Mouse (Mus musculus) neural tube, embryonic 11.5 days (tissue): ENCODE results near the gene Bhlhb9. TPM values are rescaled to one million over a fixed set of nuclear protein-coding genes. Genes with fewer than 3 reads are reported as not detected.

ENCODE experiments used
- ATAC-seq: fragments of 200-750 bp; cut with Nextera tagmentation; 2 replicates; pipeline ENCODE4 v1.8.0; 2017; ENCODE audit warnings: moderate number of reproducible peaks, mild to moderate bottlenecking, moderate TSS enrichment, moderate library complexity; ENCODE audit not compliant: insufficient read depth, low FRiP score, low TSS enrichment
- DNase-seq: peaks from one replicate; pipeline ENCODE4 v3.0.0-alpha.2; 2015; ENCODE audit warnings: low spot score
- H3K27ac ChIP-seq: fragments of 300-500 bp; sonication (generic); 2 replicates; pipeline ENCODE4 v1.5.1; 2014; ENCODE audit warnings: low read depth, mild to moderate bottlenecking, low read length
- H3K27me3 ChIP-seq: fragments of 300-500 bp; sonication (generic); 2 replicates; pipeline ENCODE4 v1.6.1; 2014; ENCODE audit warnings: mild to moderate bottlenecking, low read length, mixed read lengths; ENCODE audit not compliant: control insufficient read depth, insufficient read depth
- H3K36me3 ChIP-seq: fragments of 300-500 bp; sonication (generic); 2 replicates; pipeline ENCODE4 v1.6.1; 2014; ENCODE audit warnings: mild to moderate bottlenecking, low read length, moderate library complexity, mixed read lengths; ENCODE audit not compliant: control insufficient read depth, insufficient read depth
- H3K4me1 ChIP-seq: fragments of 300-500 bp; sonication (generic); 2 replicates; pipeline ENCODE4 v1.6.1; 2014; ENCODE audit warnings: low read length, mixed read lengths; ENCODE audit not compliant: control insufficient read depth, insufficient read depth
- H3K4me2 ChIP-seq: fragments of 300-500 bp; sonication (generic); 2 replicates; pipeline ENCODE4 v1.6.1; 2014; ENCODE audit warnings: low read depth, mild to moderate bottlenecking, moderate library complexity
- H3K4me3 ChIP-seq: fragments of 300-500 bp; sonication (generic); 2 replicates; pipeline ENCODE4 v1.5.1; 2014; ENCODE audit warnings: low read depth, low read length
- H3K9ac ChIP-seq: fragments of 300-500 bp; sonication (generic); 2 replicates; pipeline ENCODE4 v1.6.1; 2014; ENCODE audit warnings: mild to moderate bottlenecking, low read length
- H3K9me3 ChIP-seq: fragments of 300-500 bp; sonication (generic); 2 replicates; pipeline ENCODE4 v1.6.1; 2016; ENCODE audit warnings: low read length; ENCODE audit not compliant: control insufficient read depth
- WGBS: fragments of 180-500 bp; shearing (Covaris S2); extraction: QIAGEN DNeasy Blood & Tissue Kit; methylation state at CpG from one replicate; pipeline ENCODE4 v1.1.7; 2014; 5-methylcytosine and 5-hydroxymethylcytosine counted together
- microRNA counts: library from miRNA; unstranded; fragments of <30 nt; microRNA quantifications from one replicate; lab custom pipeline; 2015
- microRNA-seq: library from miRNA; unstranded; fragments of <30 nt; microRNA quantifications from one replicate; pipeline ENCODE4, GENCODE M21; 2016
- polyA plus RNA-seq: library from polyadenylated mRNA; unstranded; fragments of >200 nt; fragmentation: Nextera tagmentation; extraction: Ambion mirVana; gene quantifications from 2 replicates; pipeline ENCODE4 v1.2.1, GENCODE M21; 2014

Bhlhb9 gene
- polyA plus RNA-seq, 1 experiment from 2014 or later: 72.4 TPM

- 68% methylated on average over 1 of the region's 1 CpGs for whole genome bisulfite sequencing
Observed at GRCm38 (mm10) chrX:135936452-135936851, 139.1 kb downstream of the Bhlhb9 start.

More at GRCm38 (mm10) chrX:135936452-135936851, 139.1 kb downstream of the Bhlhb9 start:
- Histone ChIP-seq H3K27ac (no peak overlapping the region), H3K27me3 (no peaks in the 10 kb centered on the region), H3K4me3 (no peak overlapping the region), H3K9ac (no peak overlapping the region), H3K36me3 (no peaks in the 10 kb centered on the region), H3K4me2 (no peak overlapping the region), H3K9me3 (no peaks in the 10 kb centered on the region), H3K4me1 (no peaks in the 10 kb centered on the region)
- DNase-seq: no peak
- no peak for ATAC-seq

MicroRNA genes within 50 kb of the gene (microRNA counts, 519-probe panel; counts per million panel counts)
- 171 counts per million, percentile 57 among the panel's probes with 10 or more counts for microRNA mmu-miR-1970 (lab: Ali Mortazavi, UCI)

Small RNA genes within 50 kb of the gene (microRNA-seq; reads per million reads assigned to microRNA genes)
- not detected for gene Mir1970

Other genes with a start within 250 kb of the Bhlhb9 start
- not detected in 2 replicates for gene Nxf7, start 198.8 kb upstream of the Bhlhb9 start, polyA plus RNA-seq
- gene Prame, start 169.9 kb upstream of the Bhlhb9 start, polyA plus RNA-seq: 0.22 TPM in 1 of 2 replicates, not detected in the other
- 0.18 TPM in 1 of 2 replicates, not detected in the other for gene Tcp11x2, start 103.8 kb upstream of the Bhlhb9 start, polyA plus RNA-seq
- not detected in 2 replicates for gene Tmsb15a, start 72.3 kb upstream of the Bhlhb9 start, polyA plus RNA-seq
- gene Armcx5, start 54.9 kb upstream of the Bhlhb9 start, polyA plus RNA-seq: 9.6 TPM in 2 replicates
- 81.8 and 89.2 TPM in 2 replicates for gene Gprasp1, start 54.9 kb upstream of the Bhlhb9 start, polyA plus RNA-seq
- 42.4 and 45.1 TPM in 2 replicates for gene Gprasp2, start 41.4 kb downstream of the Bhlhb9 start, polyA plus RNA-seq
- gene Arxes2, start 196.2 kb downstream of the Bhlhb9 start, polyA plus RNA-seq: 109 and 123 TPM in 2 replicates
- gene Arxes1, start 235.8 kb downstream of the Bhlhb9 start, polyA plus RNA-seq: 42.7 and 44.7 TPM in 2 replicates